Mouse (Mus musculus) heart, embryonic 10.5 days (tissue): ENCODE results near the gene D5Ertd577e. TPM values are rescaled to one million over a fixed set of nuclear protein-coding genes. Genes with fewer than 3 reads are reported as not detected.
"Not testable (repeated sequence)": the region's sequence is repeated elsewhere in the genome, so short reads cannot be mapped to it uniquely, and the experiment has no call there.

ENCODE experiments used
- DNase-seq: peaks from one replicate; pipeline ENCODE4 v3.0.0-alpha.2; 2017; ENCODE audit warnings: low spot score
- H3K27ac ChIP-seq: fragments of 300-500 bp; sonication (generic); 2 replicates; pipeline ENCODE4 v1.5.1; 2016; ENCODE audit warnings: mild to moderate bottlenecking
- H3K27me3 ChIP-seq: fragments of 300-500 bp; sonication (generic); 2 replicates; pipeline ENCODE4 v1.6.1; 2016; ENCODE audit warnings: mild to moderate bottlenecking; ENCODE audit not compliant: poor library complexity, insufficient read depth, severe bottlenecking
- H3K36me3 ChIP-seq: fragments of 300-500 bp; sonication (generic); 2 replicates; pipeline ENCODE4 v1.6.1; 2016; ENCODE audit warnings: mild to moderate bottlenecking, moderate library complexity
- H3K4me1 ChIP-seq: fragments of 300-500 bp; sonication (generic); 2 replicates; pipeline ENCODE4 v1.6.1; 2016; ENCODE audit warnings: mild to moderate bottlenecking
- H3K4me3 ChIP-seq: fragments of 300-500 bp; sonication (generic); 2 replicates; pipeline ENCODE4 v1.5.1; 2016; ENCODE audit warnings: mild to moderate bottlenecking, moderate library complexity
- H3K9me3 ChIP-seq: fragments of 300-500 bp; sonication (generic); 2 replicates; pipeline ENCODE4 v1.6.1; 2016; ENCODE audit warnings: mild to moderate bottlenecking, moderate library complexity
- WGBS: fragments of 180-500 bp; shearing (Covaris S2); methylation state at CpG from one replicate; pipeline ENCODE4 v1.1.7; 2016; 5-methylcytosine and 5-hydroxymethylcytosine counted together
- polyA plus RNA-seq: library from polyadenylated mRNA; unstranded; fragments of >200 nt; fragmentation: Nextera tagmentation; extraction: Ambion mirVana; gene quantifications from 2 replicates; pipeline ENCODE4 v1.2.1, GENCODE M21; 2016

The D5Ertd577e gene
- not detected in 2 replicates for polyA plus RNA-seq

DNA sequence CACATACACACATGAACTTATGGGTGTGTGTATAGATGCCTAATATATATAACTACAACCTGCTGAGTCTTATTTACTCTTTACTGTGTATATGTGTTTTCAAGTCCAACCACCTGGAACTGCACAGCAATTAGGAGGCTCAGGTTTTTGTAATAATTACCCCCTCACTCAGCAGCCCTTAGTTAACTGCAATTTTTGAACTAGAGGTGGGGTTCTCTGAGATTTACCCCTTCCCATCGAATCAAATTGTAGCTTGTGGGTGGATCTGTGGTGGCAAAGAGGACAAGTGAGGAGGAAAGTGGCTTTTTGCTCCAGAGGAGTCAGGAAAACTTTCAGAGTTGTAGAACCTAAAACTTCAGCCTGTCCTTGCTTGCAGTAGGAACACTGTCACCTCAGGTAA is at the start of gene D5Ertd577e:
D5Ertd577e (plus strand) TSS at position 301 of the 400 bp plus-strand sequence.
- 35% methylated on average over 1 of the region's 1 CpGs for WGBS
- H3K4me3 ChIP-seq, H3K36me3 ChIP-seq, DNase-seq, H3K4me1 ChIP-seq, H3K27ac ChIP-seq, H3K27me3 ChIP-seq, H3K9me3 ChIP-seq: not testable (repeated sequence)

DNA sequence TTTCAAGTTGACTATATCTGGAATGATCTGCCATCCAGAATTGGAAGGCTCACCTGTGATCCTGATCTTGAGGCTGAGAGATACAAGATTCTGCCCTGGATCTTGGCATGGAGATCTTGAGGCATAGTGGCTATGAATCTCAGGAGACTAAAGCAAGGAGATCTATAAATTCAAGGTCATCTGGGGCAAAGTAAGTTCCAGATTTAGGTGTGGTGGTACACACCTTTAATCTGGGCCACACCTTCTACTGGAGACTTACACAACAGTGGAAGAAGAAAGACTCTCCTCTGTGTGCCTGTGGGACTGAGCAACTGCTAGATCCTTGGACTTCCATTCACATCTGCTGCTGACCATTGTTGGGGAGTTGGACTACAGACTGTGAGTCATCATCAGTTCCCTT is 53.9 kb downstream of the D5Ertd577e start, which contains the start of gene Gm3286:
Gm3286 (plus strand) TSS at position 301 of the 400 bp plus-strand sequence.
- not testable (repeated sequence) for H3K36me3 ChIP-seq, H3K9me3 ChIP-seq, H3K4me1 ChIP-seq, DNase-seq, H3K27ac ChIP-seq, H3K4me3 ChIP-seq, H3K27me3 ChIP-seq

Other genes starting within 250 kb of the D5Ertd577e start
- gene Gm10424, start 184.0 kb upstream of the D5Ertd577e start, polyA plus RNA-seq, result not detected in 2 replicates
- gene Gm3259, start 150.9 kb upstream of the D5Ertd577e start, polyA plus RNA-seq, result not detected in 2 replicates
- gene Gm3286, start 54.0 kb downstream of the D5Ertd577e start, polyA plus RNA-seq, result not detected in 2 replicates
- not detected in 2 replicates for gene Gm7971, start 138.1 kb downstream of the D5Ertd577e start, polyA plus RNA-seq